9 mouse cellular contexts compared by ENCODE assay signal in the genomic region with DNA sequence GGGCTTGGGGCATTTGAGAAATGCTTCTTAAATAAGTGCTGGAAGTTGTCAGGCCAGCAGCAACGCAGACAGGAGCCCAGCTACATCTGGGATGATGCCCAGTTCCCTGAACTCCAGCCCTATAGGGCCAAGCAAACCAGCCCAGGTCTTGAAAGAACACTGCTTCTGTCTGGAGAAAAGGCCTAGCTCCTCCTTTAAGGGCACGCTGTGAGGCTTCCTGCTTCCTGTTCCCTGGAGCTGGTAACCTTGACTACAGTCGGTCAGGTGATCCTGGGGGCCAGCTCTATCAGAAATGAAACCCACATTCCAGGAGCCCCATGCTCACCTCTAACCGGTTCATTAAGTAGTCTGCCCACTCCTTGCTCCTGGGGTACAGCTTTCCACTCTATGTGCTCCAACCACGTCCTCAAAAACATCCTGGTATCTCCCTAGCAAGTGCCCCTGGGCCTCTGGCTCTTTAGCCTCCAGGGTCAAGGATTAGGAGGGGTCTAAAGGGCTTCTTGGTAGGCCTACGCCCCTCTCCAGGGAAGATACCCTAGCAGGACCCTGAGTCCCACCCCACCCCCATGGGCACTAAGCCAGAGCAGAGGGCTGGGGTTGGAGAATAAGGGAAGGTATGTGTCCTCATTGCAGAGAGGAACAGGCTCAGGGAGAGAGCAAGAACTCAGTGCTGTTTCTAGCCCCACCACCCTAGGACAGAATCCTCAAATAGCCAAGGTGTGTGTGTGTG. TPM values are rescaled to one million over a fixed set of nuclear protein-coding genes. Genes with fewer than 3 reads are reported as not detected.
DNase-seq lines count a peak whose midpoint lies in the region; ATAC-seq and TF ChIP-seq lines count a peak whose summit lies in the region.
"Had no signal": no experiment of that assay in that cellular context is flagged by ENCODE, and none has a peak within 500 bp of the region (broad histone marks: within the 10 kb centered on the region; RNA-seq: fewer than 3 reads in every experiment).

No protein-coding gene starts in this region.

- H3K9me3 ChIP-seq in kidney, embryonic 15.5 days (replicated peaks): no peaks in the 10 kb centered on the region
- H3K9me3 ChIP-seq in MEL (replicated peaks; ENCODE audit: insufficient read depth, low read length): no peaks in the 10 kb centered on the region
- H3K9me3 ChIP-seq in intestine, embryonic 15.5 days: no peaks in the 10 kb centered on the region

- H3K9ac ChIP-seq in kidney, embryonic 15.5 days: no peak overlapping the region
- H3K9ac ChIP-seq in MEL (ENCODE audit: control insufficient read depth, low read depth, low read length, poor library complexity, severe bottlenecking): peak overlapping the region; percentile 62
- H3K9ac ChIP-seq in intestine, embryonic 15.5 days: no peak overlapping the region

- no peak overlapping the region for H3K4me3 ChIP-seq in kidney, embryonic 15.5 days (replicated peaks)
- H3K4me3 ChIP-seq in MEL (ENCODE audit: control insufficient read depth in 1 of 2, insufficient read depth in 1 of 2, low read depth in 2 of 2, low read length in 2 of 2): peak overlapping the region; percentile 15 to 27
- H3K4me3 ChIP-seq in intestine, embryonic 15.5 days (replicated peaks): no peak overlapping the region

- peaks cover 30% of the 10 kb centered on the region for H3K4me1 ChIP-seq in kidney, embryonic 15.5 days
- H3K4me1 ChIP-seq in MEL (ENCODE audit: control insufficient read depth in 1 of 2, insufficient read depth in 2 of 2, low read length in 2 of 2): peaks cover 10 to 36% of the 10 kb centered on the region in 2 experiments
- H3K4me1 ChIP-seq in intestine, embryonic 15.5 days (replicated peaks): peaks cover 26% of the 10 kb centered on the region

- ATAC-seq in kidney, embryonic 15.5 days (replicated peaks; ENCODE audit: low FRiP score): no peak
- peak; percentile 14; the same call in 1 of the 2 replicates for ATAC-seq in intestine, embryonic 15.5 days

- H3K36me3 ChIP-seq in kidney, embryonic 15.5 days: peaks cover 7% of the 10 kb centered on the region; the same call in 1 of the 2 replicates
- peaks cover 0 to 29% of the 10 kb centered on the region in 2 experiments; a peak in 2 of 4 replicates for H3K36me3 ChIP-seq in MEL (ENCODE audit: control insufficient read depth in 1 of 2, insufficient read depth in 2 of 2, low read length in 2 of 2)
- no peaks in the 10 kb centered on the region for H3K36me3 ChIP-seq in intestine, embryonic 15.5 days

- H3K4me2 ChIP-seq in kidney, embryonic 15.5 days: no peak overlapping the region
- 0 out of 2 replicates have a peak overlapping the region, but pooled peaks have one; percentile 3 for H3K4me2 ChIP-seq in intestine, embryonic 15.5 days (replicated peaks)

- no peaks in the 10 kb centered on the region for H3K27me3 ChIP-seq in kidney, embryonic 15.5 days
- H3K27me3 ChIP-seq in MEL (ENCODE audit: control insufficient read depth in 1 of 2, insufficient read depth in 2 of 2, low read length in 2 of 2): no peaks in the 10 kb centered on the region
- H3K27me3 ChIP-seq in intestine, embryonic 15.5 days (replicated peaks): no peaks in the 10 kb centered on the region

- no peak for TF ChIP-seq RAD21 in MEL (IDR thresholded peaks at IDR 0.05; ENCODE audit: low read depth, low read length)

- no peak for TF ChIP-seq CTCF in MEL (IDR thresholded peaks at IDR 0.05 in 2 of 3, conservative IDR thresholded peaks at IDR 0.05 in 1 of 3; ENCODE audit: control insufficient read depth in 1 of 3, insufficient read depth in 1 of 3, low read depth in 2 of 3, low read length in 3 of 3, poor library complexity in 1 of 3, severe bottlenecking in 1 of 3)

- peak; percentile 13 for DNase-seq in adrenal gland, adult 2 months
- no peak for DNase-seq in adrenal gland, adult 8-10 months
- DNase-seq in kidney, adult 18-20 months: no peak
- peak; percentile 79 for DNase-seq in MEL (ENCODE audit: low read depth, low spot score)
- DNase-seq in gastrocnemius, postnatal 25 days: no peak
- DNase-seq in layer of hippocampus, adult 8-10 months (ENCODE audit: low spot score in 2 of 2): no peak

- TF ChIP-seq POLR2A in MEL (IDR thresholded peaks at IDR 0.05; ENCODE audit: control insufficient read depth in 1 of 2, insufficient read depth in 1 of 2, low read depth in 1 of 2, low read length in 2 of 2, poor library complexity in 1 of 2): peak in 1 of 2 experiments; percentile 57; a peak in 1 of 4 replicates

- H3K27ac ChIP-seq in kidney, embryonic 15.5 days: peak overlapping the region; percentile 54
- peak overlapping the region; percentile 74 for H3K27ac ChIP-seq in MEL (ENCODE audit: control insufficient read depth, low read depth, low read length)
- peak overlapping the region; percentile 58 for H3K27ac ChIP-seq in intestine, embryonic 15.5 days

- no peak for TF ChIP-seq EP300 in MEL (IDR thresholded peaks at IDR 0.05; ENCODE audit: low read depth in 1 of 2, low read length in 2 of 2)

- 47% methylated on average over 6 of the region's 6 CpGs for WGBS in kidney, embryonic 15.5 days
- WGBS in intestine, embryonic 15.5 days: 50% methylated on average over 6 of the region's 6 CpGs

- H3K79me2 ChIP-seq in MEL (ENCODE audit: control insufficient read depth, insufficient read depth, low read length, poor library complexity): peaks cover 9% of the 10 kb centered on the region

TF ChIP-seq in MEL, 35 proteins besides CTCF, POLR2A, EP300 and RAD21 (continues in another document):
- TF ChIP-seq ELF1 (IDR thresholded peaks at IDR 0.05; ENCODE audit: low read depth, low read length) (peak; percentile 92), SIN3A (IDR thresholded peaks at IDR 0.05; ENCODE audit: low read length) (peak; percentile 45; the same call in 1 of the 2 replicates), KAT2A (conservative IDR thresholded peaks at IDR 0.05; ENCODE audit: low read depth, low read length) (no peak), NELFE (IDR thresholded peaks at IDR 0.05; ENCODE audit: low read depth, low read length) (peak; percentile 52; the same call in 1 of the 2 replicates)

RNA-seq across cellular contexts. Expression of a gene that starts 2.5 kb away (rescaled TPM):
- total RNA-seq in adrenal gland, adult 2 months (2021): 10 to 100 TPM; 83.9 to 89.5 TPM
- polyA plus RNA-seq in adrenal gland, adult 2 months (2012; rRNA removed): 34.4 and 64.3 TPM in 2 replicates
- 100 to 1,000 TPM in 3 of 4 experiments, 10 to 100 TPM in 1; 82.5 to 114 (median 107) TPM for total RNA-seq in adrenal gland, adult 8-10 months (2022)
- polyA plus RNA-seq in kidney, embryonic 15.5 days (2015; fragmentation: Nextera tagmentation; extraction: Ambion mirVana): 85.1 and 96.1 TPM in 2 replicates
- 27.5 and 29.2 TPM in 2 replicates for total RNA-seq in MEL (2012; rRNA removed)
- polyA plus RNA-seq in MEL (2012; ENCODE audit: insufficient read depth in 1 of 2, insufficient read length in 2 of 2, low read depth in 1 of 2, low replicate concordance in 2 of 2, missing spikeins in 1 of 2): 10 to 100 TPM in 1 of 2 experiments, not detected in 1; 65.6 TPM
- polyA plus RNA-seq in intestine, embryonic 15.5 days (2015; fragmentation: Nextera tagmentation; extraction: Ambion mirVana): 57.5 and 65.2 TPM in 2 replicates
- 10 to 100 TPM; 77.2 to 77.4 TPM for total RNA-seq in gastrocnemius, postnatal 25 days (2021)
- total RNA-seq in layer of hippocampus, adult 8-10 months (2022): 100 to 1,000 TPM; 116 to 120 (median 118) TPM

RNA-seq across cellular contexts. Expression of a gene that starts 3.5 kb away (rescaled TPM):
- 1 to 10 TPM; 1.5 to 2.0 TPM for total RNA-seq in adrenal gland, adult 2 months (2021)
- 2.7 and 3.0 TPM in 2 replicates for polyA plus RNA-seq in adrenal gland, adult 2 months (2012; rRNA removed)
- 1 to 10 TPM in 3 of 4 experiments, under 1 TPM in 1; 0.70 to 2.3 (median 1.6) TPM for total RNA-seq in adrenal gland, adult 8-10 months (2022)
- polyA plus RNA-seq in kidney, embryonic 15.5 days (2015; fragmentation: Nextera tagmentation; extraction: Ambion mirVana): 6.3 and 7.8 TPM in 2 replicates
- total RNA-seq in MEL (2012; rRNA removed): 1.5 and 2.3 TPM in 2 replicates
- polyA plus RNA-seq in MEL (2012; ENCODE audit: insufficient read depth in 1 of 2, insufficient read length in 2 of 2, low read depth in 1 of 2, low replicate concordance in 2 of 2, missing spikeins in 1 of 2): 1 to 10 TPM in 1 of 2 experiments, not detected in 1; 5.1 TPM
- polyA plus RNA-seq in intestine, embryonic 15.5 days (2015; fragmentation: Nextera tagmentation; extraction: Ambion mirVana): 5.4 and 8.3 TPM in 2 replicates
- 1 to 10 TPM in 1 of 2 experiments, under 1 TPM in 1; 0.86 to 1.3 TPM for total RNA-seq in gastrocnemius, postnatal 25 days (2021)
- total RNA-seq in layer of hippocampus, adult 8-10 months (2022): 1 to 10 TPM in 3 of 4 experiments, under 1 TPM in 1; 0.77 to 1.4 (median 1.2) TPM

RNA-seq across cellular contexts. Expression of a gene that starts 4.3 kb away (rescaled TPM):
- not detected for total RNA-seq in adrenal gland, adult 2 months (2021)
- not detected in 2 replicates for polyA plus RNA-seq in adrenal gland, adult 2 months (2012; rRNA removed)
- total RNA-seq in adrenal gland, adult 8-10 months (2022): not detected
- not detected in 2 replicates for polyA plus RNA-seq in kidney, embryonic 15.5 days (2015; fragmentation: Nextera tagmentation; extraction: Ambion mirVana)
- not detected in 2 replicates for total RNA-seq in MEL (2012; rRNA removed)
- polyA plus RNA-seq in MEL (2012; ENCODE audit: insufficient read depth in 1 of 2, insufficient read length in 2 of 2, low read depth in 1 of 2, low replicate concordance in 2 of 2, missing spikeins in 1 of 2): not detected
- not detected in 2 replicates for polyA plus RNA-seq in intestine, embryonic 15.5 days (2015; fragmentation: Nextera tagmentation; extraction: Ambion mirVana)
- total RNA-seq in gastrocnemius, postnatal 25 days (2021): not detected
- not detected for total RNA-seq in layer of hippocampus, adult 8-10 months (2022)
- polyA plus RNA-seq: testis, adult 2 months had no signal

RNA-seq across cellular contexts. Expression of a gene that starts 28.2 kb away (rescaled TPM):
- total RNA-seq in adrenal gland, adult 2 months (2021): 1 to 10 TPM; 2.5 to 2.7 TPM
- polyA plus RNA-seq in adrenal gland, adult 2 months (2012; rRNA removed): 4.9 and 5.6 TPM in 2 replicates
- 10 to 100 TPM in 1 of 4 experiments, 1 to 10 TPM in 3; 3.2 to 10.5 (median 4.4) TPM for total RNA-seq in adrenal gland, adult 8-10 months (2022)
- 1.6 and 2.2 TPM in 2 replicates for polyA plus RNA-seq in kidney, embryonic 15.5 days (2015; fragmentation: Nextera tagmentation; extraction: Ambion mirVana)
- not detected in 2 replicates for total RNA-seq in MEL (2012; rRNA removed)
- not detected for polyA plus RNA-seq in MEL (2012; ENCODE audit: insufficient read depth in 1 of 2, insufficient read length in 2 of 2, low read depth in 1 of 2, low replicate concordance in 2 of 2, missing spikeins in 1 of 2)
- 4.6 and 5.8 TPM in 2 replicates for polyA plus RNA-seq in intestine, embryonic 15.5 days (2015; fragmentation: Nextera tagmentation; extraction: Ambion mirVana)
- total RNA-seq in gastrocnemius, postnatal 25 days (2021): not detected
- 1,000 to 10,000 TPM in 3 of 4 experiments, 100 to 1,000 TPM in 1; 912 to 1,488 (median 1,209) TPM for total RNA-seq in layer of hippocampus, adult 8-10 months (2022)

RNA-seq across cellular contexts. Expression of a gene that starts 37.1 kb away (rescaled TPM):
- total RNA-seq in adrenal gland, adult 2 months (2021): 10 to 100 TPM; 33.3 to 35.2 TPM
- 85.9 and 124 TPM in 2 replicates for polyA plus RNA-seq in adrenal gland, adult 2 months (2012; rRNA removed)
- 10 to 100 TPM; 32.4 to 68.2 (median 43.4) TPM for total RNA-seq in adrenal gland, adult 8-10 months (2022)
- 30.4 and 31.8 TPM in 2 replicates for polyA plus RNA-seq in kidney, embryonic 15.5 days (2015; fragmentation: Nextera tagmentation; extraction: Ambion mirVana)
- 13.2 and 18.5 TPM in 2 replicates for total RNA-seq in MEL (2012; rRNA removed)
- 10 to 100 TPM in 1 of 2 experiments, not detected in 1; 22.1 TPM for polyA plus RNA-seq in MEL (2012; ENCODE audit: insufficient read depth in 1 of 2, insufficient read length in 2 of 2, low read depth in 1 of 2, low replicate concordance in 2 of 2, missing spikeins in 1 of 2)
- 28.0 and 33.2 TPM in 2 replicates for polyA plus RNA-seq in intestine, embryonic 15.5 days (2015; fragmentation: Nextera tagmentation; extraction: Ambion mirVana)
- 10 to 100 TPM; 13.7 to 16.2 TPM for total RNA-seq in gastrocnemius, postnatal 25 days (2021)
- total RNA-seq in layer of hippocampus, adult 8-10 months (2022): 10 to 100 TPM; 60.3 to 63.5 (median 61.8) TPM

Comparison
In these comparisons a context has a peak if more than half of its experiments do, and no peak if none do; other contexts are left out.
1. DNase-seq: peak in adrenal gland, adult 2 months (single experiment) and MEL (single experiment); none in adrenal gland, adult 8-10 months (single experiment), kidney, adult 18-20 months (single experiment), gastrocnemius, postnatal 25 days (single experiment) and layer of hippocampus, adult 8-10 months (0 of 2).
2. H3K4me3 ChIP-seq: peak in MEL (2 of 2); none in kidney, embryonic 15.5 days (single experiment) and intestine, embryonic 15.5 days (single experiment).
3. Peak in every context shown above with its lines, with median percentiles within 50 percentile points of each other: H3K27ac ChIP-seq.